Mouse (Mus musculus) kidney, postnatal 25 days (tissue): ENCODE results near the gene Immt.

Source experiments
- DNase-seq, 2 experiments: peaks; one replicate each; pipeline ENCODE4 v3.0.0; 2021; ENCODE audit warnings: mixed read lengths in 2 of 2

Immt gene

GRCm38 (mm10) chr6:71830690-71831580, at the start of gene Immt:
Gene Immt, plus strand, starts transcription at chr6:71831331.
- DNase-seq: peak; percentile 97 to 99

DNA sequence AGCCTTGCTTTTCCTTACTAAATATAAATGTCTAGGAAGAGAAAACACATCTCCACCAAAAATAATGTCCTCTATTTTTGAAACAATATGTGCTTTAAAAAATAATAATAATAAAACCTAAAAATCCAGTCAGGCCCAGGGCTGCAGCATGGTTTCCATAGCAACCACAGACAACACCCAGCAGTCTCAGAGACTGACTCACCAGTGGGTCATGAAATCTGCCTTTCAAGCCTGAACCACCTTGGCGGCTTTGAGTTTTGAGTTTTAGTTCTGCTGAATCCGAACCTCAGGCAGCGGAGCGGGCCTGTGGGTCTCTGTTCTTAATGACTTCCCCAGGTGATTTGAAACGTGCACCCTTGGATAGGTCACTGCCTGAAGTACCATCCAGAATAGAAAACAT, 48.0 kb upstream of the Immt start:
- DNase-seq: no peak

DNA sequence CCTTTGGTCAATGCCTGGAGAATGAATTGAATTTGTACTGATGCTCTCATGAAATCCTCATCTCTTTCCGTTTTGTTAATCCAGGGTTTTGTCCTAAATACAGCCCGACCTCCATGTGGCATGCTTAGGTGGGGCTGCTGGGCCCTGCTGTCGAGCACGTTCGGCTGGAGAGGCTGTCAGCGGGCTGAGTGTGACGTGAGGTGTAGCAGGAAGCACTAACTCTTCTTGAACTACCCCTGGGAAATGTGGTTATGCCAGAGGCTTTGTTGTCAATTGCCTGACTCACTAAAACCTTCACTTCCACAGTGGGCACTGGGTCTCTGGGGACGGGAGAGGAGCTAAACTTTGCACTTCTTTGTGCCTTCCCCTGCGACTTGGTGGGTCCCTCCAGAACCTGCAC, 42.8 kb upstream of the Immt start:
- no peak for DNase-seq

DNA sequence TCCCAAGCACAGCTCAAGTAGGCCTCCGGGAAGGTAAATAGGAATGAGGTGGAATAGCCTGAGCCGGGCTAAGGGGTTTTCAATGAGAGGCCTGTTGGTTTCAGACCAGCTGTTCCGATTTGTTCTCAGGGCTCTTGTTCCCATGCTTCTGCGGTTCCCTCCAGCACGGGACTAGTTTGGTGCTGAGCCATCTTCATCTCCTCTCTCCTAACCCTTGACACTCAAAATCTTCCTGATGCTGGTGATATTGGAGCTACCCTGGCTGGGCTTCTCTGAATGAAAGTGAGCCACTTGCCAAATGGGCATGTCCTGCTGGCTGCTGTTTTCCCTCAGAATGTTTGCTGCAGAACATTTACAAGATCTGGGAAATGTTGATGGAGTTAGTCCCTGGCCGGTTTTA, 39.4 kb upstream of the Immt start:
- DNase-seq: no peak

DNA sequence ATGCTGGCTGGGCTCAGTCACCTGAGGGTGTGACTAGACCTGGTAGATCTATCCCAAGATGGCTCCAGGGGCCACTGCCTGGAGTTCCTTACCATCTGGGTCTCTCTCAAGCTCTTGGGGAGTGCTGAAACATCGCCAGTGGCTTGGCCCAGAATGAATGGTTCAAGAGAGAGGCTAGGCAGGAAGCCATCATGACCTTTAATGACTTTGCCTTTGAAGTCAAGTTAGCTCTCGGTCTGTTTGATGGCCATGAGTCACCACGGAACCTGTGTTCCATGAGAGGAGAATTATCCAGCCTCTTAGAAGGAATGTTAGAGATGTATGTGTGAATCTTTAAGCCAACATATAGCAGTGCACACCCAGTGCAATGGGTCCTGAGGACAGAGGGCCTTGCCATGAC, 31.7 kb upstream of the Immt start:
- no peak for DNase-seq

DNA sequence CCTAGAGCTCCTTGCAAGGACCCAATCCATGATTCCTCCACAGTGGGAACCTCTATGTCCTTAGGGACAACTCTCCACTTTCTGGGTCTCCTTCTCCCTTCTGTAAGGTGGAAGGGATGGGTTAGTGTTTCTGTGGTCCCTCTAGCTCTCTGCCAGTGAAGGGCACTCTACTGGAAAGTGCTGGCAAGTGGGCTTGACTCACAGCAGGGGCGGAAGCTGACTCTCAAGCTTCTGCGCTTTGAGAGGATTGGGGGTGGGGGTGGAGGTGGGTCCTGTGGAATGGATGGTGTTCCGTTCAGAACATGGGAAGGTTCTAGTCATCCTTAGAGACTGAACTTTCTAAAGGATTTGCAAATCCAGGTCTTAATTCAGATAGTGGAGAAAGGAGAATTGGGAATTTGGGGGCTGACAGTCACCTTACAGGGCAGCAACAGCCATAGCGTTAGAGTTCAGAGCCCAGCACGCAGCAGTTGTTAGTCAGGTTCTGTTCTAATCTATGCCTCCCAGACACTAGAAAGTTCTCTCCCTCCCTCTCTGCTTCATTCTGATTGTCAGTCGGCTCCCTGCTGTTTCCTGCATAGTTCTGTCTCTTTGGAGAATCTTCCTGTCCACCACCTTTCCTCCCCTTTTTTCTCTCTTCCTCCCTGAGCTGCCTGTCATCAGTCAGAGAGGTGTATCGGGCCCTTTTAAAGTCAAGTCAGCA, 30.0 kb upstream of the Immt start:
- no peak for DNase-seq

DNA sequence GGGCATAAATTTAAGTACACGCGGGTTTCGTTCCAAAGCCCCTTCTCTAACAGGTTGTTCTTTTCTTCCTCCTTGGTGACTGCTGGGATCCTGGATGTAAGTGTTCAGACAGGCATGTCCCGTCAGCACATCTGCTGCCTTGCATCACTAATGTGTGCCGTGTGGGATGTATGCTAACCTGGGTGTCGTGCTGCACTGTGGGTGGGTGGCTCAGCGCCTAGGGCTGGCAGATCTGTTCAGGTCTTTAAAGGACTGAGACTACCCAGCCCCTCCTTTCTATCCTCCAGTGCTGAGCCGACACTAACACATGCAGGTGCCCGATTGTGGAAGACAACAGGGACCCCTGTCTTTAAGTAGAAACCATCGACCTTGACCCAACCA, 29.4 kb upstream of the Immt start:
- no peak for DNase-seq

DNA sequence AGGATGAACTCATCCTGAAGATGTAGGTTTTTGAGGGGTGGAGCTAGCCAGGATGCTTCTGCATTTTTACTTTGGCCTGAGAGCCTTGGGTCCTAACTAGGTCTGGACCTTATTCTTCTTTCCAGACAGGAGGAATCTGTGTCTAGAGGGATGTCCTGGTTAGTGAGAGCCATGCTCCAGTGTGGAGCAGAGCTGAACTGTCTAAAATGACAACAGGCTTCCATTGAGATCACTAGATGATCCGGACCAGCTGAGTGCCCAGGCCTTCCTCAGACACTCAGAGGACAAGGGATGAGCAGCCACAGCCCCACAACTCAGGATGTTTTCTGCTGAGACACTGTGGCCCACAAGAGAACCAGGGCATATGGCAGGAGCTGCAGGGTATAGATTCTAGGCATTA, 27.5 kb upstream of the Immt start:
- DNase-seq: no peak

DNA sequence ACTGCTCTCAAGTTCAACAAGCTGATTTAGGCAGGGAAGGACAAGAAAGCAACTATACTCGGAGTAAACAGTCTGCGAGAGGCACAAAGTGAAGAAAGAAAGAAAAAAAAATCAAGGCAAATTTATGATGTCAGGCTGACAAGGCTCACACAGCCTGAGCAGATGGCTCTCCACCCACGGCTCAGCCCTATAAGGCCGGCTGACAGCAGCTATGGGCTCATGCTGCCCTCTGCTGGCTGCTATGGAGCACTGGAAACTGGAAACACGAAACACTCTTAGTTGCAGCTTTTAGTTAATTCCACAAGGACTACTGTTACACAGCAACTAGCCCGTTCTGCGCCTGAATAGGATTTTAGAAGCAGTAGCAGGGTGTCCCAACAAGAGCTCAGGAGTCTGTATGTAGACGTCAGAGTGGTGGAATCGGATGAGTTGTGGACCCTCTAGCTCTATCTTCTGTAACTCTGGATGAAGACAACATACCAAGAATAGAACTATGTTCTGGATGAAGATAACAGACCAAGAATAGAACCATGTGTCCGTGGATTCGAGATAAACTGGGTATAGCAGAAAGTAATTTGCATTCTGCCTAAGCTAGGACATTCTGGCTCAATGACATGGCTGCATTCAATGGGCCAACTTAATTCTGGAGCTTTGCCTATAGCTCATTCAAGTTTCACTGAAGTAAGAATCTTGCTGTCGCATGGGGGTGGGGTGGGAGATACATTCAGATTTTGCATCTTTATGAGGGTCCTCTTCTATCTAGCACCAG, 26.9 kb upstream of the Immt start:
- peak; percentile 67 to 74 for DNase-seq

- DNase-seq: no peak
Measured at GRCm38 (mm10) chr6:71806713-71807112, 24.4 kb upstream of the Immt start.

- no peak for DNase-seq
Measured at GRCm38 (mm10) chr6:71809890-71810289, 21.2 kb upstream of the Immt start.

GRCm38 (mm10) chr6:71812820-71813219, 18.3 kb upstream of the Immt start:
- no peak for DNase-seq

- peak; percentile 56 to 80 for DNase-seq
Measured at GRCm38 (mm10) chr6:71819764-71820292, 11.3 kb upstream of the Immt start.

DNA sequence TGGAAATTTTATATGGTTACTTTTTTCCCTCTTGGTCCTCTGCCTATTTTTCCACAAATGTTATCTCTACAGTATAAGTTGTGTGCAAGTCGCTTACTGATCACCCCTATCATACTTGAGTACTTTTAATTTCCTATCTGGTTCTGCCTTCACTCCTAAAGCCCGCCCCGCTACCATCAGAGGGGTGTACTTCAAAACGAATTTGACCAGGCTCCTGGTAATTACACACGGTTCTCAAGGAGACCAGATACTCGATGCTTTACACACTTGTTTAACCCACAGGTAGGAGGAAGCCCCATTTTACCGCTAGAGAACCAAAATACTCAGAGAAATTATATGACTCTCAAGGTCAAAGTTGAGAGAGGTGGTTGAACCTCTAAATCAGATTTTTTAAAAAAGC, 8.0 kb upstream of the Immt start:
- DNase-seq: no peak

- DNase-seq: peak; percentile 96
Measured at GRCm38 (mm10) chr6:71823488-71823887, 7.6 kb upstream of the Immt start.

DNA sequence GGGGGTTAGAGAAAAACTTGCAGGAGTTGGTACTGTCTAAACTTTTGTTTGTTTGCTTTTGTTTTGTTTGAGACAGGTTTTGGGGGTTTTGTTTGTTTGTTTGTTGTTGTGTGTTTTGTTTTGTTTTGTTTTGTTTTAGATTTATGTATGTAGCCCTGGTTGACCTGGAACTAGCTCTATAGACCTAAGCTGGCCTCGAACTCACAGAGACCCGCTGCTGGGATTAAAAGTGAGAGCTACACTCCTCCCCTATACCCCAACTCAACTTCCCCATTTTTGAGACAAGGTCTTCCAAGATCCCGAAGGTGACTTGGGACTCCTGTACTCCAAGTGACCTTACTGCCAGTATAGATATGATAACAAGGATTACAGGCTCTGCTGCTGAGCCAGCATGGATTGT, 7.2 kb upstream of the Immt start:
- no peak for DNase-seq

GRCm38 (mm10) chr6:71826869-71827268, 4.3 kb upstream of the Immt start, which contains the start of gene Mrpl35:
Gene Mrpl35, minus strand, starts transcription at chr6:71826969.
- DNase-seq: no peak

DNA sequence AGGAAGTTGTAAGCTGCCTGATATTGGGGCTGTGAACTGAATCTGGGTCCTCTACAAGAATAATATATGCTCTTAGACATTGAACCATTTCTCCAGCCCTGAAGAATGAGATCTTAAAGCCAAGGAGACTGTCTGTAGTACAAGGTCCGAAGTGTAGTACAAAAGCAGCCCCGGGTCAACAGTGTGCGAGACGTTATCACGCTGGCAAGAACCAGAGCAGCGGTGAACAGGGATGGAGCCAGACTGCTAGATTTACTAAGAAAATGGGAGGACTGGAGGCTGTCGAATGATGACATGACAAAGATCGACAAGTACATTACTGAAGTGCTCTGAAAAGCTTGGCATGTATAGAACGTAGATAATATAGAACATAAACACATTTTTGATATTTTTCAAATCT, 1.4 kb upstream of the Immt start:
- peak in 1 of 2 experiments; percentile 43 for DNase-seq

- peak; percentile 97 to 99 for DNase-seq
Measured at GRCm38 (mm10) chr6:71831581-71831960, 440 bp downstream of the Immt start.

GRCm38 (mm10) chr6:71836811-71837210, 5.7 kb downstream of the Immt start:
- no peak for DNase-seq

DNA sequence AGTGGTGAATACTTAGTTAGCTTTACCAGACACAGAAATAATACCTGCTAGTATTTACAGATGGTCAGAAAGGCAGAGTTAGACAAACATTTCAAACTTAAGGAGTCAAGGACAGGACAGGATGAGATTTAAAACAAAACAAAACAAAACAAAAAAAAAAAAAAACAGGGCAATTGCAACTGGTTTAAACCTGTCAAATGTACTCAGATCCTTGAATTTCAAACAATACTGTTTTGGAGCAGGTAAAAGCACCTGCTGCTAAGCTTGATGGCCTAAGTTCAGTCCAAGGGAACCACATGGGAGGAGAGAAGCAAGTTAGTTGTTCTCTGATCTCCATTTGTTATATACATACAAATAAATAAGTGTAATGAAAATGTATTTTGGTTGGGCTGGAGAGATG, 8.7 kb downstream of the Immt start:
- no peak for DNase-seq

- DNase-seq: peak in 1 of 2 experiments; percentile 40
Measured at GRCm38 (mm10) chr6:71840597-71841290, 9.6 kb downstream of the Immt start.
